Mouse (Mus musculus): ENCODE results near the gene Tcte3.

DNA sequence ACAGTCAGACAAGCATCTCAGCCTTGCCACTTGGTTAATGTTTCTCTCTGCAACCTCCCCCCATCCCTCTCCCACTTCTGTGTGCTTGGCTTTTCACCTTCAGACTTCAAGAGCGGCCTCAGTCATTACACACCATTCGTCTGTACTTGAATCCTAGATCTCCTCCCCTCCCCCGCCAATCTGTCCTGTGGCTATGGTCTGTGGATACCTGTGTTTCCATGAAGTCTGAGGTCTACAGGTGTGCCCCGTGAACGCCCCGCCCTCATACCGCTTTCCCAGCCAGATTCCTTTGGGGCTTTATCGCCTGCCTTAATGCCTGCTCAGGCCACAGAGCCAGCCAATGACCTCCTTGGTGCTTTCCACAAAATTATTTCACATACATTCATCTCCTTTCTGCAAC is 33.7 kb upstream of the Tcte3 start:
- TF ChIP-seq CTCF (IDR thresholded peaks at IDR 0.05; ENCODE audit: insufficient read depth, low read length), result no peak
- no peak for TF ChIP-seq POLR2A (IDR thresholded peaks at IDR 0.05; ENCODE audit: borderline replicate concordance, extremely low read depth, low read depth, low read length)
